Mouse (Mus musculus): Measurements from ENCODE around the gene Ifit3b. TPM values are rescaled to one million over a fixed set of nuclear protein-coding genes. Genes with fewer than 3 reads are reported as not detected.
"Not testable (repeated sequence)": the region's sequence is repeated elsewhere in the genome, so short reads cannot be mapped to it uniquely, and the experiment has no call there.

Gene Ifit3b
- polyA plus RNA-seq, 3 experiments from 2014 or later = 4.1 to 6.7 (median 6.2) TPM

- ATAC-seq = not testable (repeated sequence)
Measured at GRCm38 (mm10) chr19:34610118-34610517, 2.3 kb downstream of the Ifit3b start.

- peak; percentile 72 for ATAC-seq
Measured at GRCm38 (mm10) chr19:34612243-34613001, 4.7 kb downstream of the Ifit3b start.

- ATAC-seq = no peak
Measured at GRCm38 (mm10) chr19:34620871-34621270, 13.1 kb downstream of the Ifit3b start.

- ATAC-seq = no peak
Measured at GRCm38 (mm10) chr19:34623781-34624180, 16.0 kb downstream of the Ifit3b start.

- ATAC-seq = no peak
Measured at GRCm38 (mm10) chr19:34624663-34625062, 16.9 kb downstream of the Ifit3b start.

- ATAC-seq = no peak
Measured at GRCm38 (mm10) chr19:34627496-34627895, 19.7 kb downstream of the Ifit3b start.

- no peak for ATAC-seq
Measured at GRCm38 (mm10) chr19:34631487-34631886, 23.7 kb downstream of the Ifit3b start.

- no peak for ATAC-seq
Measured at GRCm38 (mm10) chr19:34633484-34633883, 25.7 kb downstream of the Ifit3b start.

- peak; percentile 35 for ATAC-seq
Measured at GRCm38 (mm10) chr19:34636933-34637557, 29.3 kb downstream of the Ifit3b start.

- ATAC-seq = peak; percentile 99
Measured at GRCm38 (mm10) chr19:34640623-34641022, 32.9 kb downstream of the Ifit3b start, which contains the start of the genes Ifit1bl2 and Ifit1. Gene Ifit1bl2 (minus strand): TSS chr19:34640743. Gene Ifit1 (plus strand): TSS chr19:34640871.

- no peak for ATAC-seq
Measured at GRCm38 (mm10) chr19:34642616-34643015, 34.8 kb downstream of the Ifit3b start.

GRCm38 (mm10) chr19:34647630-34648029, 39.9 kb downstream of the Ifit3b start:
- ATAC-seq = not testable (repeated sequence)

- peak; percentile 48 for ATAC-seq
Measured at GRCm38 (mm10) chr19:34650276-34650675, 42.5 kb downstream of the Ifit3b start.

GRCm38 (mm10) chr19:34650997-34651396, 43.2 kb downstream of the Ifit3b start:
- ATAC-seq = no peak

GRCm38 (mm10) chr19:34655227-34655805, 47.5 kb downstream of the Ifit3b start:
- no peak for ATAC-seq

- ATAC-seq = no peak
Measured at GRCm38 (mm10) chr19:34656511-34657298, 48.9 kb downstream of the Ifit3b start.

- peak; percentile 95 for ATAC-seq
Measured at GRCm38 (mm10) chr19:34662067-34662507, 54.3 kb downstream of the Ifit3b start.

- ATAC-seq = no peak
Measured at GRCm38 (mm10) chr19:34662740-34663139, 55.0 kb downstream of the Ifit3b start.

Measured in inflammation-experienced regulatory T-cells, adult 6 months (primary cell).